Mouse (Mus musculus) erythroblast, embryonic 14.5 days (primary cell): ENCODE measurements around the gene Sept5.

Experiments
- GATA1 ChIP-seq: IDR thresholded peaks from 2 replicates; pipeline ENCODE4 v1.6.1; 2012; ENCODE audit warnings: low read length, inconsistent platforms, mixed read lengths
- TAL1 ChIP-seq: IDR thresholded peaks from 3 replicates; pipeline ENCODE4 v1.6.1; 2012; ENCODE audit warnings: low read length, inconsistent platforms, mixed read lengths

GRCm38 (mm10) chr16:18672027-18672426, 42.3 kb upstream of the Sept5 start:
- no peak for TF ChIP-seq GATA1
- no peak for TF ChIP-seq TAL1
